Mouse (Mus musculus): ENCODE data around the gene Enpp6.

DNA sequence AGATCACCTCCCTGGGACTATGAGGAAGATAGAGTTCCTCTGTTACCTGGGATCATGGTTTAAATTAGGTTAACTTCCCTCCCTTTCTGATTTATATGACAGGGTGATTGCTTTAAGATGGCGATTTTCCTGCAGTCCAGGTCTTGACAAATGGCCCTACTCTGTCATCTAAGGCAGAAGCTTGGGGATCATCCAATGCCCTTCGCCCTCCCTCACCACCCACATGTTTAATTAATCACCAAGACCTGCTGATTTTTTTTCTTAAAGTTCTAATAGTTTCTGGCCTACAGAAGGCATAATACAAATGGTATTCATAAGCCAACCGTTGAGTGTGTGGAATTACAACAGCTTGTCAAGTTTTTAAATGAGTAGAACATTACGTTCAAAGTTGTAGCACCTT, 9.3 kb upstream of the Enpp6 start:
- no peak for TF ChIP-seq MAX (IDR thresholded peaks at IDR 0.05; ENCODE audit: low read depth)
- TF ChIP-seq MYOD1 (IDR thresholded peaks at IDR 0.05; ENCODE audit: control insufficient read depth in 1 of 3, insufficient read length in 2 of 3, low read depth in 2 of 3): no peak
- no peak for TF ChIP-seq POLR2A (IDR thresholded peaks at IDR 0.05; ENCODE audit: insufficient read length, low read depth)
- TF ChIP-seq SRF (IDR thresholded peaks at IDR 0.05; ENCODE audit: control insufficient read depth, insufficient read length, low read depth): no peak
- no peak for TF ChIP-seq USF1 (IDR thresholded peaks at IDR 0.05; ENCODE audit: low read depth)
- TF ChIP-seq POLR2AphosphoS2 (IDR thresholded peaks at IDR 0.05; ENCODE audit: insufficient read length, low read depth): no peak
- TF ChIP-seq REST (IDR thresholded peaks at IDR 0.05; ENCODE audit: insufficient read depth, insufficient read length): no peak
- TF ChIP-seq MYOG (IDR thresholded peaks at IDR 0.05; ENCODE audit: control insufficient read depth in 1 of 3, insufficient read depth in 1 of 3, insufficient read length in 2 of 3, low read depth in 2 of 3): no peak
- TF ChIP-seq TCF12 (IDR thresholded peaks at IDR 0.05; ENCODE audit: insufficient read depth, poor library complexity, severe bottlenecking): no peak
- TF ChIP-seq CEBPB (IDR thresholded peaks at IDR 0.05; ENCODE audit: insufficient read depth, poor library complexity, severe bottlenecking): no peak
- TF ChIP-seq E2F4 (IDR thresholded peaks at IDR 0.05; ENCODE audit: insufficient read depth): no peak

Data from myocyte (in vitro differentiated cells).